Mouse (Mus musculus): ENCODE results near the gene Kxd1.

Kxd1 gene

DNA sequence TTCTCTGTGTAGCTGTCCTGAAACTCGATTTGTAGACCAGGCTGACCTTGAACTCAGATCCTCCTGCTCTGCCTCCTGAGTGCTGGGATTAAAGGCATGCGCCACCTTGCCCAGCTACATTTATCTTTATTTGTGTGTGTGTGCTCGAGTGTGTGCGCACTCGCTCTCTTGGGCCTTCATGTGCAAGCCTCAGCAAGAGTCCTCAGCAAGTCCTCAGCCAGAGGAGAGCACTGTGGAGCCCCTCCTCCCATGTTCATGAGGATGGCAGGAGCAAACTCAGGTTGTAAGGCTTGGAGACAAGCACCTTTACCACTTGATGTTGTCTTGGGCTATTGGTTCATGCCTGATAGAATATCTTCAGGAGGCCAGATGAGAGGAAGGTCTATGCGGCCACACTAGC, 20.0 kb upstream of the Kxd1 start:
- DNase-seq (ENCODE audit: low spot score), result no peak

DNA sequence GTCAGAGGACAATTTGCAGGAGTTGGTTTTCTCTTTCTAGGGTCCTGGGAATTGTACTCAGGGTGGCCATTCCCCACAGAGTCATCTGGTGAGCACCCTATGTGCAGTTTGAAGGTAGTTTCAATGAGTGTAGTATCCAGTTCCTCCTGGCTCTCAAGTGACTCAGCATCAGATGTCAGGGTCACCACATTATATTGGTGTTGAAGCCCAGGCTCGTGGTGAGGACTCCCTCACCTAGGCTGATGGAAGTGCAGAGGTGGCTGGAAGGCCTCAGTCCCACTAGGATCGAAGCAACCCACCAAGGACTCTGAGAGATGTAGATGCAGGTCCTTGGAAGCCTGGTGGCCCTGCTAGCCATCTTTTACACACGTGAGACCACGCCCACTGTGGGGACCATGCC, 18.7 kb upstream of the Kxd1 start:
- no peak for DNase-seq (ENCODE audit: low spot score)

DNA sequence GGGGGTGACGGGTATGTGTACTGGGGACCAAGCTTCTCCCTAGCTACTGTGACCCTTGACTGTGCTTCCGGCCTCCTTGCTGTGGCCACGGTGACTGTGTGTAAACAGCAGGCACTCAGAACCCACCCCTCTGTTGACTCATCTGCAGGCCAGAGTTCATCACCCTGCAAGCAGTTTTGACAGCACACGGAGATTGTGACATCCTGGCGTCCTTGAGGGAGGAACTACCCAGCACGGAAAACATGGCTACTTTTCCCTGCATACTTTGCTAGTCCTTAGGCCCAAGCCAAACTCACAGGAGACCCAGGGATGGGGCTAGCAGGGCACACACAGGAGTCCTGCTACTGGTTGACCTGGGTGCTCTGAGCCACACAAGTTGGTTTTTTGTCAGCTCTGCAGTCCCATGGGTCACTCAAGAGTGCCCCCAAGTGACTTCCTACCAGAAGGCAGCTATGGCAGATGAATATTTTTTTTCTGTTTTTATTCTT, 16.5 kb upstream of the Kxd1 start:
- DNase-seq (ENCODE audit: low spot score), result peak; percentile 97

DNA sequence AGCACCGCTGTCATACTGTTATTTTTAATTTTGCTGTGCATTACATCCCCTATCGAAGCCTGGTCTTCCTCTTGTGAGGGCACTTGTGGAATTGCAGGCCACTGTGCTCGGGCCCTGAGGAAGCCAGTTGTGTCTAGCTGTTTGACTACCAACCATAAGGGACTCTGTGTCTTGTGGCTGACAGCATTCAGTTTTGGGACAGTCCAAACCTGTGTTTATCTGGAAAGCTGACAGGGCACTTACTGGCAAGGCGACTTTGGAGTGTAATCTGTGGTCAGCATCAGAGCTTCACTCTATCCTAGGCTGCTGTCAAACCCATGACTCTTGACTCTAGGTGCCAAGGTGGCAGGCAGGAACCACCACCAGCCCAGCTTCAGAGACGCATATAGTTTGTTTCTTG, 13.3 kb upstream of the Kxd1 start:
- peak; percentile 56 for DNase-seq (ENCODE audit: low spot score)

DNA sequence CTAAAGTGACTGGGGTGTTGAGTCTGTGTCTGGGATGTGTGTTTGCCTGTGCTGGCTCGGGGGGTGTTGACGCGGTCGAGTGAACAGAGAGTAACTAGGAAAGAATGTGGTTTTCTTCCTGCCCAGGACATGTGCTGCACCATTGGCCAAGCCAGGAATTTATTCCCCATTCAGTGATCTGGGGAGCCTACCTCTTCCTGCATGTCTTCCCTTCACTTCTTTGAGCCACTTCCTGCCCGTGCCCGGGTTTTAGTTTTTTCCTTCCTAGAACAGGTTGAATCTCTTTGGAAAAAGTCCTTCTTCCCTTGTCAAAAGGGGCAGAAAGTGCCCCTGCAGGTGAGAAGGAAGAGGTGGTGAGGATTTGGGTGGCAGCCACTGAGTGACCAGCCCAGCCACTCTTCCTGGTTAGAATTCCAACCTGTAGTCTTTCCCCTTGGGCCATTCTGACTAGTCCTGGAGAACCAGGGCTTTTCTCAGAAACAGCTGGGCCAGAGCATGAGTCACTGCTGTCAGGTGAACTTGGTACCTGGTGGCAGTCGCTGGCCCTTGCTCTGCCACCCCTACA, 12.8 kb upstream of the Kxd1 start:
- peak; percentile 47 for DNase-seq (ENCODE audit: low spot score)

DNA sequence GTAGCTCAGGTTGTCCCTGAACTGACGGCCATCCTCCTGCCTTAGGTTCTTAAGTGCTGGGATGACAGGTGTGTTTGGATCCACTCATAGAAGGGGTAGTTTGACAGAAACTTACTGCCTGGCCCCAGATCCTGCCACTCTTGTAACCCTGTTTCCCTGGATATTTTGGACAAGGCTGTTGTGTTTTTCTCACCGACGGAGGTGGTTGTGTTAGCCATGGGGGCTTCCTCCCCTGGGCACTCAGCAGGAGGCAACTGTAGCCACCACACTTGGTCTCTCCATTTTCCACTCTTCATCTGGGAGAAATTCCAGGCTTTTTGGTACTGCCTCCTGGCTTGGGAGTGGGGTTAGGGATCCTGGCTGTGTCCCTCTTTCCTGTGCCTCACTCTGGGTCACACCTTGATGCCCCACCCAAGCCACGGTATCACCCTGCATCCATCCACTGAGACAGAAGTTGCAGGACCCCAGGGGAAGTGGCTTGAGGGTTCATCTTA, 12.3 kb upstream of the Kxd1 start:
- no peak for DNase-seq (ENCODE audit: low spot score)

DNA sequence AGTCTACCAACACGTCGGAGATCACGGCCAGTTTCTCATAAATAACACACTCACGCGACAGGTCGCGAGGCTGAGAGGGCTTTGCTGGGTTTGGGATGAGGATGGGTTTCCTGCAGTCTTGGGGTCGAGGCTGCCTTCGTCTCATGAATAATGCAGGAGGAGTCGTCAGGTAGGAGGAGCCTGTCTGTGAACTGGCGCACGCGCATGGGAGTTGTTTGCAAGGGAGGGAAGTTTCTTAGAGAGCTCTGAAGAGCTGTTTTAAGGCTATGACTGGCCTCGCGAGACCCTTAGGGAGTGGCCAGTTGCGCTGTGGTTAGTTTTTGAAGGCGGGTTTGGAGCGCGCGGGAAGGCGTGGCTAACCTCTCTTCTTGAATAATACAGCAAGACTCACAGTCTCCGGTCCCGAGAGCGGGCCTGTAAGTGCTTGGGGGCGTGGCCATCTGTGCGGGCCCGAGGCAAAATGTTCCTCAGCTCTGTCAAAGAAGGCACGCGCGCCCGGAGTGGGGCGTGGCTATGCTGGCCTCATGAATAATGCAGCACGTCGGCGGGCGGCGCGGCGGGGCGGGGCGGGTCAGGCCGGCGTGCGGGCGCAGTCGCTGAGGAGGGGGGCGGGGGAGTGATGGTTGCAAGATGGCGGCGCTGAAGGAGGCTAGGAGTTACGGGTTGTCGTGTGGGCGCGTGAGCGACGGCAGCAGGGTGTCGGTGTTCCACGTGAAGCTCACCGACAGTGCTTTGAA, 11.5 kb upstream of the Kxd1 start, which contains the start of gene Ell:
Ell (plus strand) TSS at position 381 of the 737 bp plus-strand sequence.
- peak; percentile 100 for DNase-seq (ENCODE audit: low spot score)

DNA sequence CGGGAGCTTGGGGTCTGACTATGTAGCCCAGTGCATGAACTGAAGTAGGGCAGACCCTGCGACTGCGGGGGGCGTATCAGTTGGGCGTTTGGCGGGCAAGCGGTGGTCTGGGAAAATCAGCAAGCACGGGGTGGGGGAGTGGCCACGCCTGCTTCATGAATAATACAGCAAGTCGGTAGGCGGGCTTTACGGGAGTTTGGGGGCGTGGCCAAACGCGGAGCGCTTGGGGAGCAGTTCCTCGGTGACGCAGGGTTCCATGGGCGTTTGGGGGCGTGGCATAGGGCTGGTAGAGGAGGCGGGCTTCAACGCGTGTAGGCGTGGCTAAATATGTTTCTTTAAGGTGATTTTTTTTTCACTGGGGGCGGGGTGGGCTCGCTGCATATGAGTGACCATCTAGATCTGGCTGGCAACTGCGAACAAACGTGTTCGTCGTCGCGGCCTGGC, 10.9 kb upstream of the Kxd1 start:
- peak; percentile 100 for DNase-seq (ENCODE audit: low spot score)

DNA sequence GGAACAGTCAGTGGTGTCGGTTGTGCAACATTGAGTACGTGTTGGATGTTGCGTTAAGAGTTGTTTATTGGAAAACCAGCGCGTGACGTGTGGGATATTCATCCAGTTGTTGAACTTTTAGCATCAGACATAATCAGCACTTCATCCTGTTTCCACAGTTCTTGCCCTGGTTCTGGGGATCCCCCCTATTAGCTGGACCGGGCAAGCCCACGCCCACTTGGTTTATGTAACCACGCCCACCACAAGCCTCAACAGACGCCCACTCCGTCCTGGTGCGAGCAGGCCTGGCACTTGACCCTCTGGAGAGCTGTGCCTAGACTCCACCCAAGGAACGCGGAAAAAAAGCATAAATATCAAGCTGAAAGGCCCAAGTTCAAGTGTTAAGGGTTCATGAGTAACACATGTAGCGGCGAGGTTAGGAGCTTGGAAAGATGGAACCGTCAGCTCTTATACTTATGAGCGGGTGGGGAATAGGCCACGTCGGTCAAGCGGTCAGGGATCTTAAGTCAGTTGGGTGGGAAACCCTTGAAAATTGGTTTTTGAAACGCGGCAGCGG, 10.3 kb upstream of the Kxd1 start:
- peak; percentile 87 for DNase-seq (ENCODE audit: low spot score)

DNA sequence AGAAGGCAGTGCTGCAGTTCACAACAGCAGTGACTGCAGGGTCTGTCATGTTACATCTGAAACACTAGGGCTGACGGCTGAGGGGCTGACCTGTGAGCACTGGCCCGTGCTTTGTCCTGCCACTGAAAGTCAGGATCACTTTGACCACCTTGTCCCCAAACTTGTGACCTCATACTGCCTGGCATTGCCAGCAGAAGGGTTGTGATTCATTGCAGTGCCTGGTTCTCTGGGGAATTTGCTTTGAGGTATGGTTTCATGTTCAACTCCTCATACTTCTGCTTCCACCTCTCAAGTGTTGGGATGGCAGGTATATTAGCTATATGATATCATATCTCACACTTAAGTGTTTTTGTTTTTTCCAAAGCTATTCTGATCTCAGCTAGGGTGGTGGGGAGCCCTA, 7.9 kb upstream of the Kxd1 start:
- no peak for DNase-seq (ENCODE audit: low spot score)

DNA sequence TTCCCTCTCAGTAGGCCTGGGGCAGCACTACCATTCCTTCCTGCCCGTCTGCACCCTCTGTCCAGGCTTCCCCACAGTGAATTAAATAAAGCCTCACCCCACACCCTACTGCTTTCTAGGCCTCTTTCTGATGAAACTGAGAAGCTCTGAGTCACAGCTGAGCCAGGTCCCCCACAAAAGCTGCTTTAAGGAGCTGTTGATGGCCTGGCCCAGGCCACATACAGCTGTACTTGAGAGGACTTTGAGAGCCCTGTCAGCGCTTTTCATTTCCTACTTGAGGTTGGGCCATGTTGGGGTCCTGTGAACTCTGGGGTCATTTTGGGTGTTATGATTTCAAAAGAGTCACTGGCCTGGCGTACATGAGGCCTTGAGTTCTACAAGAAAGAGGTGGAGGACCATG, 7.5 kb upstream of the Kxd1 start:
- DNase-seq (ENCODE audit: low spot score), result no peak

DNA sequence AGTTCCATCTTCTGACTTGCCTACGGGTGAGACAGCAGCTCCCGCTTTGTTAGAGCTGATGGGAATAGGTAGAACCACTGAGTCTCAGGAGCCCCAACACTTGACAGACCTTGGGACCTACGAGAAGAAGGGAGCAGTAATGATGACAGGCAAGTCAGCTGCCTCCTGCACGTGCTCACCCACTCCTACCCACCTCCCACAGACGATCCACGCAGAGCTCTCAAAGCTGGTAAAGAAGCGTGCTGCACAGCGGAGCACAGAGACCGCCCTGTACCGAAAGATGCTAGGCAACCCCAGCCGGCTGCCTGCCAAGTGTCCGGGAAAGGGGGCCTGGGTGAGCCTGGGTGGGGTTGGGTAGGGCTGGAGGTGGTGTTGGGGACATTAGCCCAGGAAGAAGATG, 6.5 kb upstream of the Kxd1 start:
- no peak for DNase-seq (ENCODE audit: low spot score)

DNA sequence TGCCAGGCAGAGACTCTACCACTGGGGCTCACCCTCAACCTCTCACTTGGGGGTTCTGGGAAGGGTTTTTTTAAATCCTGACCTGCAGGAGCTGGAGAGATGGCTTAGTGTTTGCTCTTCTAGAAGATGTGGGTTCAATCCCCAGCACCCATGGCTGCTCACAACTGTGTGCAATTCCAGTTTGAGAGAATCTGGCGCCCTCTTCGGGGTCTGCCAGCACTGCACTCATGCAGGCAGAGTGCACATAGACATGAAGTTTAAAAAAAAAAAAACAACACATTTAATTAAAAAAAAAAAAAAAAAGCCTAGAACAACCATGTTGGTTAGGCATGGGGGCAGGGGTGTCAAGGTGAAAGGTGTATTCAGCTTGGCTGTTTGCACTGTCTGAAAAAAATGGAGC, 2.6 kb upstream of the Kxd1 start:
- DNase-seq (ENCODE audit: low spot score), result peak; percentile 57

DNA sequence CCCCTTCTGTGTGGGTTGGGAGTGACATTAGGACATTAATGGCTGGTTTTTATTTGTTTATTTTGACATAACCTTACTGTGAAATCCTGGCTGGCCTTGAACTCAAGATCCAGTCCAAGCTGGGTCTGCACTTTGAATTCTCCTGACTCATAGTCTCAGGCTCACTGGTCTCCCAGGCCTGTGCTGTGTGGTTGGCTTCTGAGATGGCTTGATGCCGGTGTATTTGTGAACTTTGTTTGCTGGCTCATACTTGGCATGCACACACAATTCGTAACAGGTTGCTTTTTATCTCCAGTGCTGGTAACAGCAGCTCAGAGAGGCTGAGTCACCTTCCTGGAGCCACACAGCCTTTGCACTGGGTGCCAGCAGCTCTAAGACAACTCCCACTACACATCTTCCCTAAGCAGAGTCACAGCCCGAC, 2.0 kb upstream of the Kxd1 start:
- peak; percentile 89 for DNase-seq (ENCODE audit: low spot score)

DNA sequence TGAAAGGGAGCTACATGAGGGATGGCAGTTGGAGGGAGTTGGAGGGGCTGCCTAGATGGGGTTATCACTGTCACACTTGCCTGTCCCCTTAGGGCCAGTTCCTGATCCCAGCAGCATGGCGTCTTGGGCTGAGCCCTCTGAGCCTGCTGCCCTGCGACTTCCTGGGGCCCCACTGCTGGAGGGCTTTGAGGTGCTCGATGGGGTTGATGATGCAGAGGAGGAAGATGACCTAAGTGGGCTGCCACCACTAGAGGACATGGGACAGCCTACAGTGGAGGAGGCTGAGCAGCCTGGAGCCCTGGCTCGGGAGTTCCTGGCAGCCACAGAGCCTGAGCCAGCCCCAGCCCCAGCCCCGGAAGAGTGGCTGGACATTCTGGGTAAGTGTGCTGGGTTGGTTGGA, 1.5 kb upstream of the Kxd1 start:
- no peak for DNase-seq (ENCODE audit: low spot score)

DNA sequence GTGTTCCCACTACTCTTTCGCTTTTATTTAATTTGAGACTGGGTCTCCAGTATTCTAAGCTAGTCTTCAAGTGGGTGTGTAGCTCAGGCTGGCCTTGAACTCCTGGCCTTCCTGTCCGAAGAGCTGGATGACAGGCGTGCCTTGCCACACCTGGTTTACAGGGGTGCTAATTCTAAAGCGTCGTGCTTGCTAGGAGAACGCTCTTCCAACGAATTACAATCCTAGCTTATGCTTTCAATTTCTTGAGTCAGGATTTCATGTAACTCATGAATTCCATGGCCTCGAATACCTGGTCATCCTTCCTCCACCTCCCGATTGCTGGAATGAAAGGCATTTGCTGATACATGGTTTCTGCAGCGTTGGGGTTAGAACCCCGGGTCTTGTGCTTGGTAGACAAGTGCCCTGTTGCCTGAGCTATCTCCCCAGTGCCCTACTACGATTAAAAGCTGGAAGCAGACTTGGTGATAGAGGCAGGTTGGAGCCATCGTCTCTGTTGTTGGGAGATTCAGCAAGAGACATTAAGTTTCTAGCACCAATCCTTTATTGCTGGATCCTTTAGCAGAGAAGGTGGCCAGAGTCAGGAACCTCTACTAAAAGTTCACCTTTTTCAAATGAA, 534 bp upstream of the Kxd1 start:
- DNase-seq (ENCODE audit: low spot score), result no peak

DNA sequence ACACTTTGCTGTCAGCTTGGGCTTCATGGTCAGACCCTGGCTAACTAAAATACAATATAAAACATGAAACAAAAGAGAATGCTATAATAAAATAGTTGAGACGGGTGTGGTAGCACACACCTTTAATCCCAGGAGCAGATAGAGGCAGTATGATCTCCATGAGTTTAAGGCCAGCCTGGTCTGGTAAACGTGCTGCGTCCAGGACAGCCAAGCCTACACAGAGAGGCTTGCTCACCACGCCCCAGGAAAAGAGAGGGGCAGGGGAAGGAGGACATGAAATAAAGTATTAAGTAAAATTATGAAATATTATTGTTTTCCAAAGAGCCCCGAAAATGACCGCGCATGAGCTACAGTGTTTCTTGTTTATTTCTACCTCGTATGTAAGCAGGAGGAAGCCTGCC, 645 bp downstream of the Kxd1 start:
- DNase-seq (ENCODE audit: low spot score), result no peak

DNA sequence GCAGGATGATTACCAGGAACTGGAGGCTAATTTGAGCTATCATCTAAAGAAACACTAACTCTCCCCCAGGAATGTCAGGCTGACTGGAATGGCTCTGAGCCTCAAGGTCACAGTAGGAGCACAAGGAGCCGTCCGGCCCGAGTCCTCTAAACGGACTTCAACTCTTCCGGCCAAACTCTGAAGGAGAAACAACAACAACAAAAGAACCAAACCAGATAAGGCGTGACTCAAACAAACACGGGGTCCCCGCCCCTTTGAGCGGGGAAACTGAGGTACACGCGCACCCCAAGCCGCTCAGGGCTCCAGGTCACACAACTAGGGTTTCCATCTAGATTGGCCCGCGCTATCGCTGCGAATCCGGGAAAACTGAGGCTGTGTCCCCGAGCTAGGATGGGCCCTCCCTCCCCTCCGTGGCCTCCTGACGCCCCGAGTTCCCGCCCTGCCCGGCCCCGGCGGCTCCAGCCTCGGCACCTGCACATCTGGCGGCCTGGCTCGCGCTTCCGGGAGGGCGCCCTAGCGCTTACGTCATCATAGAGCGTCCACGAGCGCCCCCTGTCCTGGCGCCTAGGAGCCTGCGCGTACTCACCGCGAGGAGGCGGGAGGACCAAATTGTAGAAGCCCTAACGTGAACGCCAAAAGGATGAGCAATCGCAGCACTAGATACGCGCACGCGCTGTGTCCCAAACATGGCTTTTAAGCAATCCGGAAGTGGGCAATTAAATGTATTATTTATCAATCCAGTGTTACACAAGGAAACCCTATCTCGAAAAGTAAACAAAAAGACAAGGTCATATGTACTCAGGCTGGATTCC, 5.0 kb downstream of the Kxd1 start:
- peak; percentile 99 for DNase-seq (ENCODE audit: low spot score)

DNA sequence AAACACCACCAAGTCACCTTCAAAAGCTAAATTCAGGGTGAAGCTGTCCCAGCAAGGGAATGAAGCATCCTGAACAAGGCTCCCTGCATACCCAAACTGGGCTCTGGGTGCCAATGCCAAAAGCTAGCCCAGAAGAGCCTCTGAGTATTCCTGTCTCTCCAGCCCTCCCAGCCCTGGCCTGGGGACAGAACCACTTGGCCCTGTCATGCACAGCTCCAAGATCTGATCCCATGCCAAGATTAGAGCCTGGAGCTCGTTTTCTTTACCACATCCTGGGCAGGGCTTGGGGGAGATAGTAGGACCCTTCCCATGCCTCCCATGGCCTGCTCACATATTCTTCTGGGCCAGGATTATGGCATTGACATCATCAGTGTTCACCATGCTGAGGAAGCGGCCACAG, 8.2 kb downstream of the Kxd1 start:
- DNase-seq (ENCODE audit: low spot score), result peak; percentile 66

DNA sequence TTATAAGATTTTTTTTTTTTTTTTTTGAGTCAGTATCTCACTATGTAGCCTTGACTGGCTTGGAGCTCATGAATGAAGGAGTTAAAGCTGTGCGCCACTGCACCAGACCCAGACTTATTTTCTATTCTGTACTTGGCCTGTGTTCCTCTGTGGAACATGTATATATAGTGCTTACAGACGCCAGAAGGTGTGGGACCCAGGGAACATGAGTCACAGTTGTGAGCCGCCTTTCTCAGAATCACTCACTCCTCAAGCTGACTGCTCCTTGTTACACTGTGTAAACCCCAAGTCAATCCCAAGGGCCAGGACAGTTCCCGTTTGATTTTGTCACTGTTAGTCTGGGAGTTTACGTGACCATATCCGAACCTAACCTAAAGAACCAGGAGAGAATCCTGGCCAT, 8.7 kb downstream of the Kxd1 start:
- no peak for DNase-seq (ENCODE audit: low spot score)

DNA sequence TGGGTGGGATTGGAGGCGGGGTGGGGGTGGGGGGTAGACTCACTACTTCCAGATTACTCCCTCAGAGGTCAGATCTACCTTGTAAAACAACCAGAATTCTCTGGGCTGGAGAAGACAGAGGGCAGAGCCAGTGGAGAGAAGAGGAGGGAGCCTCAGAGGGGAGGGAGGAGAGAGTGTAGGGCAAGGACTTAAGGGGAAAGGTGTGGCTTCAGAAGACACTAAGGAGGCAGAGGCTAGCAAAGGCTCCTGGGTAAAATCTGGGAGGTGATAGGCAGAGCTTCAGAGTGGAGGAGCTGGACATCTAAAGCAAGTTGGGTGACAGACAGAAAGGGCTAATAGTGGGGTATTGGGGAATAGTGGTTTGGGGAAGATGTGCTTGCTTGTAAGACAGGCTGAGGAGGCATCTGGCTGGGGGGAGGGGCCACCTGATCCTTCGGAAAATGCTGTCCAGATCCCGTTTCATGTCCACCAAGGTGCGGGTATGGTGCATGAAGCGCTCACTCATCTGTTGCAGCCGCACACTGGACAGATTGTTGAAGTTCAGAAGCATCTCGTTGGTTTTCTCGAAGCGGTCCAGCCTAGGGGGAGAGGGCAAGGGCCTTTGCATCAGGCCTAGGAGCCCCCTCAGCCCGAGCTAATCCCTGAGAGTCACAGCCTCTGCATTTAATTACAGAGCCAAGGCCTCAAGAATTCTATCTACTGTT, 9.7 kb downstream of the Kxd1 start:
- no peak for DNase-seq (ENCODE audit: low spot score)

Data from adipocyte (in vitro differentiated cells).